Mouse (Mus musculus) hindbrain, embryonic 15.5 days (tissue): ENCODE measurements around the gene Pheta1. TPM values are rescaled to one million over a fixed set of nuclear protein-coding genes. Genes with fewer than 3 reads are reported as not detected.

Experiments
- ATAC-seq: fragments of 200-750 bp; cut with Nextera tagmentation; 2 replicates; pipeline ENCODE4 v1.8.0; 2017; ENCODE audit warnings: low read depth, moderate number of reproducible peaks, moderate TSS enrichment; ENCODE audit not compliant: low FRiP score
- H3K27ac ChIP-seq: fragments of 300-500 bp; sonication (generic); replicated peaks from 2 replicates; pipeline ENCODE4 v1.5.1; 2015; ENCODE audit warnings: mild to moderate bottlenecking, inconsistent platforms
- H3K27me3 ChIP-seq: fragments of 300-500 bp; sonication (generic); 2 replicates; pipeline ENCODE4 v1.6.1; 2015; ENCODE audit warnings: control low read depth, inconsistent platforms
- H3K36me3 ChIP-seq: fragments of 300-500 bp; sonication (generic); 2 replicates; pipeline ENCODE4 v1.6.1; 2015; ENCODE audit warnings: control low read depth, inconsistent platforms
- H3K4me1 ChIP-seq: fragments of 300-500 bp; sonication (generic); replicated peaks from 2 replicates; pipeline ENCODE4 v1.6.1; 2015; ENCODE audit warnings: control low read depth, inconsistent platforms
- H3K4me2 ChIP-seq: fragments of 300-500 bp; sonication (generic); 2 replicates; pipeline ENCODE4 v1.6.1; 2015; ENCODE audit warnings: moderate library complexity, mild to moderate bottlenecking, inconsistent platforms
- H3K4me3 ChIP-seq: fragments of 300-500 bp; sonication (generic); 2 replicates; pipeline ENCODE4 v1.5.1; 2015; ENCODE audit warnings: mild to moderate bottlenecking, inconsistent platforms
- H3K9ac ChIP-seq: fragments of 300-500 bp; sonication (generic); 2 replicates; pipeline ENCODE4 v1.6.1; 2015; ENCODE audit warnings: inconsistent platforms
- H3K9me3 ChIP-seq: fragments of 300-500 bp; sonication (generic); 2 replicates; pipeline ENCODE4 v1.6.1; 2016; ENCODE audit warnings: control low read depth, inconsistent platforms
- WGBS: fragments of 180-500 bp; shearing (Covaris S2); methylation state at CpG from one replicate; pipeline ENCODE4 v1.1.7; 2015; 5-methylcytosine and 5-hydroxymethylcytosine counted together
- polyA plus RNA-seq: library from polyadenylated mRNA; unstranded; fragments of >200 nt; fragmentation: Nextera tagmentation; extraction: Ambion mirVana; gene quantifications from 2 replicates; pipeline ENCODE4 v1.2.1, GENCODE M21; 2015

Gene Pheta1
- polyA plus RNA-seq, 1 experiment from 2014 or later: 42.0 TPM

- H3K36me3 ChIP-seq: no peaks in the 10 kb centered on the region
- peak overlapping the region; percentile 51 for H3K27ac ChIP-seq
- H3K9ac ChIP-seq: peak overlapping the region; percentile 42
- peak; percentile 44 for ATAC-seq
- no peaks in the 10 kb centered on the region for H3K27me3 ChIP-seq
- no peaks in the 10 kb centered on the region for H3K9me3 ChIP-seq
- peak overlapping the region; percentile 95 for H3K4me2 ChIP-seq
- H3K4me1 ChIP-seq: peaks cover 36% of the 10 kb centered on the region
- WGBS: 2% methylated on average over 79 of the region's 82 CpGs
- H3K4me3 ChIP-seq: peak overlapping the region; percentile 42
Measured at GRCm38 (mm10) chr5:121828491-121829432, 20.0 kb upstream of the Pheta1 start.

DNA sequence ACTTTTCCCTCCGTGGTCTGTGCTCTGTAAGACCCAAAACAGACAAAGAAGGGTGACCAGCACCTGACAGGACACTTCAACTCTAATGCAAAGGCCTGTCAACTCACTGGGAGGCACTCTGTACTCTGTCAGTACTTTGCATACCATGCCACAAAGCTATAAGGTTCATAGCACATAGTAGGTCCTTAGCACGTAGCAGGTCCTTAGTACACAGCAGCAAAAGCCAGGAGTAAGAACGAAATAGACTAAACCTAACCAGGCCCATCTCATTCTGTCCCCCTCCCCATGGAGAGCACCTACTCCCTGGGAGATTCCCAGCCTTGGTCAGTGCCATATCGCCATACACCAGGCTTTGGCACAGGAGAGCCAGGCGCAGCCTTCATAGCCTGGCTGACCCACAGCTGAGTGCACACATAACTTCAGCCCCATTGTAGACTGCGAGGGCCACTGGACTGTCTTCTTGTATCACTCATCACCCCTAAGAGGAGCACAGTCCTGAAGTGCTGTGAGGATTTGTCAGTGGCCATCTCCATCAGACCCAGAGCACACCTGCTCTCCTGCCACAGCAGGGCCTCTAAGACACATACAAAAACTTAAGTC, 17.7 kb upstream of the Pheta1 start:
- Histone ChIP-seq H3K9me3 (no peaks in the 10 kb centered on the region), H3K36me3 (no peaks in the 10 kb centered on the region), H3K4me1 (peaks cover 59% of the 10 kb centered on the region), H3K27me3 (peaks cover 4% of the 10 kb centered on the region), H3K4me3 (no peak overlapping the region), H3K9ac (no peak overlapping the region), H3K27ac (no peak overlapping the region), H3K4me2 (no peak overlapping the region)
- no peak for ATAC-seq
- 91% methylated on average over 6 of the region's 6 CpGs for WGBS

DNA sequence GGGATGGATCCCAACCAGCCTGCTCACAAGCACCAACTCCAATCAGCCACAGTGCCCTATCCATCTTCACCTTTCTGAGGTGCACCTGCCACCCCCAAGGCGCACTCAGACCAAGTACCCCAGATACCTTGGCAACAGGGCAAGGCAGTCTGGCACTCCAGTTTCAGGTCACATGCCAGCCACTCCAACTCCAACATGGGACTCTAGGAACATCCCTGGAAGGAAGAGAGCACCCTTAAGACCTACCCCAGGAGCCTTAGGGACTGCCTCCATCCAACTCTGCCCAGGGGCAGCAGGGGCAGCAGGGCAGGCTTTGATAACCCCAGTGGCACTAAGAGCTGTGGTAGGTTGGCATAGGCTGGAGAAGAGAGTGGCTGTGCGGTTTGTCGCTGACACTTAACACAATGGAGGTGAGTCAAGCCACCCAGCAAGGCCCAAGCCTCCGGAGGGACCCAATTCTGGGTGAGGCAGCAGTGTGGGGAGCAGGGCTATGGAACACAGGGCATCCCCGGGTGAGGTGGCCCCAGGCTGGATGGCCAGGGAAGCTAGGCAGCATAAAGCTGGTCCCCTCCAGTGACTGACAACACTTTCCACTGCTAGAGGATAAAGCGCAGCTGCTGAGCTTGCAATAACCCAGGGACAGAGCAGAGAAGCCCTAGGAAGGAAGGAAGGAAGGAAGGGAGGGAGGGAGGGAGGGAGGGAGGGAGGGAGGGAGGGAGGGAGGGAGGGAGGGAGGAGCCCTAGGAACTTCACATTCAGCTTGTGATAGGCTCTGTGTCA, 16.2 kb upstream of the Pheta1 start:
- Histone ChIP-seq H3K4me2 (no peak overlapping the region), H3K9me3 (no peaks in the 10 kb centered on the region), H3K4me1 (peaks cover 67% of the 10 kb centered on the region), H3K9ac (no peak overlapping the region), H3K4me3 (no peak overlapping the region), H3K27me3 (peaks cover 11% of the 10 kb centered on the region), H3K27ac (no peak overlapping the region), H3K36me3 (no peaks in the 10 kb centered on the region)
- no peak for ATAC-seq
- WGBS: 71% methylated on average over 6 of the region's 6 CpGs

DNA sequence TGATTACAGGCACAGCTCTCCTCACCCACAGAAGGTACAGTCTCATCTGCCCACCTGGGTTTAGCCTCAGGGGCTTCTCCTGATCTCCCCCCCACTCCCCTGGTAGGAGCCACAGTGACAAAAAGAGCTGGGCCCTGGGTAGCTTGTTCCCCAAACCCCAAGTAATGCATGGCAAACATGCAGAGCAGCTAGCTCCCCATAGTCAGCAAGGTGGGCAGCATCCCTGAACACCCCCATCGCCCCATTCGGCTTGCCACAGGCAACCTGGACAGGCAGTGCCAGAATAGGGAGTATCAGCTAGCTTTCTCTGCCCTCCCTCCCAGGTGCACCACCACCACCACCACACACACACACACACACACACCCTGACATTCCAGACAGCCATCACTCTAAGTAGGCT, 15.6 kb upstream of the Pheta1 start:
- Histone ChIP-seq H3K27me3 (peaks cover 14% of the 10 kb centered on the region), H3K4me2 (no peak overlapping the region), H3K27ac (no peak overlapping the region), H3K36me3 (no peaks in the 10 kb centered on the region), H3K9me3 (no peaks in the 10 kb centered on the region), H3K4me1 (peaks cover 67% of the 10 kb centered on the region), H3K4me3 (no peak overlapping the region), H3K9ac (no peak overlapping the region)
- WGBS: 89% methylated on average over 2 of the region's 2 CpGs
- ATAC-seq: no peak

DNA sequence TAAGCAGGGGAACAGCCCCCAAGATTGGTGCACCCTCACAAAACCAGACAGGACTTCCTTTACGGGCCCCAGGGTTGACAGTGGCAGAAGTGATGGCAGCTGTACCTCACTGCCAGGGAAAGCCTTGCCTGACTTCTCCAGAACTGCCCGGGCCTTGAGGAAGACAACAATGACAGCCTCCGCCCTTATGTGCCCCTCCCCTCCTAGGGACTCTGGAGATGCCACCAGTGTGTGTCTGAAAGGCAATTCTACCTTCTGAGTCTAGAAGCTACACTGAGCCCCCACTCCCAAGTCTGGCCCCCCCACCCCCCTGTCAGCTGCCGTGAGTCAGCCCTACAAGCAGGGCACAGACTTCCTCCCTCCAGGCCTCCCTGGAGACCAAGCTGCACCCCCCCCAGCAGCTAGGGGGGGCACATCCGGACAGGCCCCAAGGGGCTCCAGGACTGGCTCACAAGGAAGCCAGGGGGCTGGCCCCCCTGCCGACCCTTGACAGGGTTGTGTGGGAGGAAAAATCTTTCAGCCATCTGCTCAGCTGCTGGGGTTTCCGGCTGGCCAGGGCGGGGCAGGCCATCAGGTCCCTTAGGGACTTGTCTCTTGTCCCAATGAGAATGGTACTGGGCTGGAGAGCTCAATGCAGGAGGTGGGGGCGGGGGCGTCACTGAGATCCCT, 15.1 kb upstream of the Pheta1 start:
- no peak overlapping the region for H3K9ac ChIP-seq
- no peaks in the 10 kb centered on the region for H3K9me3 ChIP-seq
- H3K27ac ChIP-seq: no peak overlapping the region
- 38% methylated on average over 10 of the region's 10 CpGs for WGBS
- no peak overlapping the region for H3K4me3 ChIP-seq
- peaks cover 67% of the 10 kb centered on the region for H3K4me1 ChIP-seq
- peaks cover 14% of the 10 kb centered on the region for H3K27me3 ChIP-seq
- ATAC-seq: no peak
- peak overlapping the region; percentile 90 for H3K4me2 ChIP-seq
- H3K36me3 ChIP-seq: no peaks in the 10 kb centered on the region

DNA sequence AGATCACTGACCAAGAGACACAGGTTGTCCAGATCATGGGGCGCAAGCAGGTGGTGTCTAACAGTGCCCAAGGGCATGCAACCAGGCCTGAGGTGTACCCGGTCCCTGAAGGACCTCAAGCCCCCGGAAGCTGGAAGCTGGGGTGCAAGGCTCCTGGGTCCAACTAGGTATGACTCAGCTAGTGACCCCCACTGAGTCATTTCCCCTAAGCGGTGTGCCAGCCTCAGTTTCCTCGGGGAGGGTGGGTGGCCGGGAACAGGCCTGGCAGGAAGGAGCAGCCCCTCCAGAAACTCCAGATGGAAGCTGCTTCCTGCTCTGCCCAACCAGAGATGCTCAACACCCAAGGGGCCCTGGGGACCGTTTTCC, 14.6 kb upstream of the Pheta1 start:
- Histone ChIP-seq H3K9me3 (no peaks in the 10 kb centered on the region), H3K9ac (no peak overlapping the region), H3K36me3 (no peaks in the 10 kb centered on the region), H3K27me3 (peaks cover 19% of the 10 kb centered on the region), H3K27ac (no peak overlapping the region), H3K4me1 (peaks cover 66% of the 10 kb centered on the region), H3K4me3 (no peak overlapping the region; the same call in 1 of the 2 replicates), H3K4me2 (peak overlapping the region; percentile 90)
- no peak for ATAC-seq
- 82% methylated on average over 7 of the region's 7 CpGs for WGBS

GRCm38 (mm10) chr5:121834991-121835747, 13.6 kb upstream of the Pheta1 start:
- H3K27me3 ChIP-seq: peaks cover 24% of the 10 kb centered on the region
- no peak overlapping the region for H3K27ac ChIP-seq
- ATAC-seq: no peak

DNA sequence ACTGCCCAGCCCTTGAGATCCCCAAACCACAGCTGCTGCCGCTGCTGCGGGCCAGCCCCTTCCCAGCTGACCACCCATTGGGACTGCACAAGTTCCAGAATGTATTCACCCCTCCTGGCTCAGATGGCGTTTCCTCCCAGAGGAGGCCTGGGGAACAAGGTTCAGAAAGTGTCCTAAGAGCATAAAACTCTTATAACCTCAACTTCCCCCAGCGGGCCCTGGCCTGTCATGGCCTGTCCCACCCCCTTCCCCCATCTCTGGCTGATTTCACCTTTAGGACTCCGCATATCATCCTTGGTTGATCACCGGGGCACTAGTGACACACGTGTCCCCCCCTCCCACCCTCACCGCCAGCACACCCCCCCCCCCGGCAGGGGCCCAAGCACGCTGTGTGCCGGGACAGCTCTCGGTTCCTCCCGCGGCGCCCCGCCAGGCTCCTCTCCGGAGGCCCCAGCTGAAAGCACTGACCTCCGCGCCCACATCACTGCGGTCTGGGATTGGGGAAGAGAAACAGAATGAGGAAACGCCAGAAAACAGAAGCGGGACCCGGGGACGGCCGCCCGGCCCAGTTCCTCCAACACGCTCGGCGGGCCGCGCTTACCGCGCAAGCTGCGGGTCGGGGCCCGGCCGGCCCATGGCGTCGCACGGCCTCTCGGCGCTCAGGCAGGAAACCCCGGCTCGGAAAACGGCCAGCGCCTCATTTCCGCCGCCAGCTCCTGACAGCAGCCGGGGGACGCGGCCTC, 12.7 kb upstream of the Pheta1 start:
- no peaks in the 10 kb centered on the region for H3K36me3 ChIP-seq
- ATAC-seq: peak; percentile 17; the same call in 1 of the 2 replicates
- peak overlapping the region; percentile 49 for H3K27ac ChIP-seq
- peak overlapping the region; percentile 90 for H3K4me2 ChIP-seq
- H3K4me1 ChIP-seq: peaks cover 58% of the 10 kb centered on the region
- WGBS: under 1% methylated on average over 48 of the region's 51 CpGs
- peak overlapping the region; percentile 57 for H3K4me3 ChIP-seq
- H3K9me3 ChIP-seq: no peaks in the 10 kb centered on the region
- H3K27me3 ChIP-seq: peaks cover 24% of the 10 kb centered on the region
- peak overlapping the region; percentile 66 for H3K9ac ChIP-seq

More at GRCm38 (mm10) chr5:121834991-121835747, 13.6 kb upstream of the Pheta1 start:
- Histone ChIP-seq H3K4me3 (peak overlapping the region; percentile 57), H3K4me1 (peaks cover 58% of the 10 kb centered on the region), H3K9ac (peak overlapping the region; percentile 66), H3K36me3 (no peaks in the 10 kb centered on the region), H3K4me2 (peak overlapping the region; percentile 90), H3K9me3 (no peaks in the 10 kb centered on the region)
- WGBS: 39% methylated on average over 12 of the region's 12 CpGs

GRCm38 (mm10) chr5:121836692-121837415, 11.9 kb upstream of the Pheta1 start:
- peaks cover 58% of the 10 kb centered on the region for H3K4me1 ChIP-seq
- H3K27ac ChIP-seq: peak overlapping the region; percentile 51

More at GRCm38 (mm10) chr5:121836692-121837415, 11.9 kb upstream of the Pheta1 start:
- ATAC-seq: peak; percentile 74
- H3K36me3 ChIP-seq: no peaks in the 10 kb centered on the region
- H3K4me3 ChIP-seq: peak overlapping the region; percentile 57
- peak overlapping the region; percentile 66 for H3K9ac ChIP-seq
- peaks cover 25% of the 10 kb centered on the region for H3K27me3 ChIP-seq
- WGBS: under 1% methylated on average over 67 of the region's 77 CpGs
- no peaks in the 10 kb centered on the region for H3K9me3 ChIP-seq
- H3K4me2 ChIP-seq: peak overlapping the region; percentile 90
